Mouse (Mus musculus): Measurements from ENCODE around the gene Tnfrsf19.

Tnfrsf19 gene

DNA sequence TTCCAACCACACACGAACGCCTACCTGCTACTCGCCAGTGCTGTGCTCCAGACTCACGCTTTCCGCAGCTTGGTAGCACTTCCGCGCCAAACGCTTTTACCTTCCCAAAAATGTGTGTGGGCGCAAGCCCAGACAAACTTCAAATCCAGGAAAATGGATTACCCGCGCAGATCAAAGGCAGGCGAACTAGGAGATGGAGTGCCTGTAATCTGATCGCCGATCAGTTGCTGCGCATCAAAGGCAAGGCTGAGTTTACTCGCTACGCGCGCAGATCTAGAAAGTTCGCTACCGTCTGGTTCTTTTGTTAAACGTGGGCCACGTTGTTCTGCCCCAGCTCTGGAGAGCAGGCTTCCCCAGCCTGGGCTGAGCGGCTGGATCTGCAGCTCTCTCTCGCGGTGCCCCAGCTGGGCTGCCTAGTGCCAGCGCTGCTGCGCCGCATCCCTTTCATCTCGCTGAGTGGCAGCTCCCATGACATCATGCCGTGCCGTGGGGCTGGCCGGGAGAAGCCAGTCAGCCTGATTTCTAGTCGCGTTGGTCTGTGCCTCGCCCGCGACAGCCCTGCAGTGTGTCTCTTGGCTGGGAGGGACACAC lies at the start of gene Tnfrsf19:
TSS of gene Tnfrsf19 (minus strand) at position 400 of the 591 bp plus-strand sequence.
- DNase-seq = peak; percentile 84

DNA sequence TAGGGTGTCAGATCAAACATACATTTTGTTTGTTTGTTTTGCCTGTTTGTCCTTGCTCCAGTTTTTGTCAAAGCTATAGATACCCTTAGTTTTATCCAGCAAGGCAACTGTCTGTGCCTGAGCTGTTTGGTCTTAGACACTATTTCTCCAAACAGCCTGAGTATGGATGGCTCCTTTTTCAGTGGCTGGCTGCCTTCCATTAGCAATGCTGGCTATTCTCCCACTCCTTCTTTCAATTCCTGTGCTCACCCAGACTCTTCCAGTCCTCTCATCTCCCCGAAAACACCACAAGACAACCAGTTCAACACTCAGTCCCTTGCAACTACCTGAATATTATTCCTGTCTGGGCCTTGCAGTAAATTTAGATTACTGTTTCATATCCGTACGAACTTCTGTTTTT lies 45.8 kb upstream of the Tnfrsf19 start:
- DNase-seq = peak; percentile 46

DNA sequence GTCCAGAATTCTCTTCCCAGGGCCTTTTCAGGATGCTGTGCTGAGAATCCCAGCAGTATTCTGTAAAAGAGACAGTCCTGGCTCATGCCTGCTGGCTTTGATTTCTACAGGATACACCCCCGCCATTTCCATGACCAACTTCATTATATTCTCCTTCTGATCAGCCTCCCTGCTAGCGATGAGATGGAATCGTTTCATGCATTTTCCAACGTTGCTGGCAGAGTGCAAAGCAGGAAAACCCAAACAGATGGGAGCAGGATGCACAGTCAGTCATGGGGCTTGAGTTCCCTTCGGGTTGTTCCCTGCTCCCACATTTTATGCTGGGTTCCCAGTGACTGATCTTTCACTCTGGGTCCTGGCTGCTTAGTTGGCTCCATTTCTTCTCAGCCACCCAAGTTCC lies 44.7 kb upstream of the Tnfrsf19 start:
- no peak for DNase-seq

DNA sequence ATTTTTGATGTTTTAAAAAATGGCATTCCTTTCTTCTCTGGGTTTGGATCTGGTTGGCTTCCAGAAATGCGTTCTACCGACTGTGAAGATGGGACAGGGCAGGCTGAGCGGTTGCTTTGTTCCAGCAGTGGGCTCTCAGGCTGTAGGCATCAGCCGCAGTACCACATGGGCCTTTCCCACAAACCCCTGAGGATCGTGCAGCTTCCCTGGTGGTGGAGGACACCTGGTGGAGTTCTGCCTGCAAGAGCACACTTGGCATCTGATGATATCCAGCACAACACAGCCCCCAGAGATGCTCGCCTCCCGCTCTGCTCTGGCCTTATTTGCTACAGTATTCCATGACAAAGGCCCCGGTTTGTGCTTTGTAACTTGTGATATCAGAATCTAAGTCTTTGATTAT lies 41.9 kb upstream of the Tnfrsf19 start:
- no peak for DNase-seq

DNA sequence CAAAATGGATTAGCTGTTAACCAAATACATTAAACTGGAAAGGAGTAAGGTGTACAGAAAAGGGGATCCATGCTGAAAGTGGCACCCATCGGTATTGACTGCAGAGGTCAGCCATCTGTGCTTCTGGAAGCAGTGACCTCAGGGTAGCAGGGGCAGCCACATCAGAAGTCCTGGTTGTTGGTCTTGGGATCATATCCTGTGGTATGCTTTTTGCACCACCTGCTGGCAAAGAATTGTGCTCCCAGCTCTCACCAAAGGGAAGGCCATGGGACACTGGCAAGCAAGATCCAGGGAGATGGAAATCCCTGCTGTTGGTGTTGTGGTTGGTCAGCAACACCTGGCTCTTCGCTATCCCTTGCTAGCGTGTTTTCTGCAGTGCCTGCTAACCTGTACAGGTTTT lies 39.0 kb upstream of the Tnfrsf19 start:
- DNase-seq = peak; percentile 36

DNA sequence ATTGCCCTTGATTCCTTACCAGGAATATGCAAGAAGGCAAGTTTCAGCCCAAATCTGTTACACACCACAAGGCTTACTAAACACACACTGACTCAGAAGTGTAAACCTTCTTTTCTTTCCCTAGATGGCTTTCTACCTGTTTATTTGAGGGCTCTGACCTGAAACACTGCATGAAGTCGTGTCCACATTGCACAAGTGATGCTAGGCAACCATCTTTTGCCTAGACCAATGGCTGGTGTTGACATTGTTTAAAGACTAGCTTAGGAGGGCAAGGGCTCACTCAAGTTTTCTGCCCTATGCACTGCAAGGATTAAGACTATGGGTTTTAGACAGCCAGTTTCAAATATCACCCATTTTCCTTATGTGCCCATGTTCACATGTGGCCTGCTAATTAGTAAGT lies 23.3 kb upstream of the Tnfrsf19 start:
- DNase-seq = no peak

DNA sequence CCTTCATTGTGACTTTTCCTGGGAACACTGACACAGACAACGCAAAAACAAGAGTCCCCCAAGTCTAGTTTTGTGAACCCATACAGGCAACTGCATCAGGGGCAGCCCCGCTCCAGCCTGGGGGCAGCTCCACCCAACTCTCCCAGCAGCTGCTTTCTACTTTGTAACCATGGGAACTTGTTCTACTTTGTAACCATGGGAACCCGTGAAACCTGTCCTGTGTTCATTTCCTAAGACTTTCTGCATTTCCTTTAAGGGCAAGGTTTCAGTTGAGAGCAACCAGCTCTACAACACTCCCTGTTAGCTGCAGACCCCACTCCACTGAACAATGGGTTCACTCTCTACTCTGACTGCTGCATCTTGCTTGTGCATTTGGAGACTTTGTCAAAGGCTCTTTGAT lies 15.4 kb upstream of the Tnfrsf19 start:
- no peak for DNase-seq

DNA sequence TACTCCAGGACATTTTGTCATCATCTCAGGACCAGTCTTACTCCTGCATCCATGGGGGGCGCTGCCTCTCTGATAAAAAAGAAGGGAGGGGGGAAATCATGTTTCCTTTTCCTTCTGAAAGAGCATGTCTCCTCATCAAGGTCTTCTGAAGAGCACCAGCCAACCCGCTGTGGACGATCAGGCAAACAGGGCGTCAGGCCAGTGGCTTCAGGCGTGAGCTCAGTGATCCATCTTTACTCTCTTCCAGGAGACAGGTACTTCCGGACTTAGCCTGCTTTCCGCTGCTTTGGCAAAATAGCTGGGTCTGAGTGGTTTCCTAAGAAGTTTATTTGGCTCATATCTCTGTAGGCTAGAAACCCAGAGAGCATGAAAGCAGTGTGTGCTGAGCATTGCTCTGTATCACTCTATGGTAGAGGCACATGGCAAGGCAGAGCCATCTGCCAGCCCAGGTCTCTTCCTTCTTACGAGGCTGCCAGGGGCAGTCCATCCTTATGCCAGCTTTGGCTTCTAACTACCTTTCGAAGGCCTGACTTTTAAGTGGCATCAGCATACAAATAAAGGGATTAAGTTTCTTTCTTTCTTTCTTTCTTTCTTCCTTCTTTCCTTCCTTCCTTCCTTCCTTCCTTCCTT lies 13.1 kb upstream of the Tnfrsf19 start:
- DNase-seq = no peak

DNA sequence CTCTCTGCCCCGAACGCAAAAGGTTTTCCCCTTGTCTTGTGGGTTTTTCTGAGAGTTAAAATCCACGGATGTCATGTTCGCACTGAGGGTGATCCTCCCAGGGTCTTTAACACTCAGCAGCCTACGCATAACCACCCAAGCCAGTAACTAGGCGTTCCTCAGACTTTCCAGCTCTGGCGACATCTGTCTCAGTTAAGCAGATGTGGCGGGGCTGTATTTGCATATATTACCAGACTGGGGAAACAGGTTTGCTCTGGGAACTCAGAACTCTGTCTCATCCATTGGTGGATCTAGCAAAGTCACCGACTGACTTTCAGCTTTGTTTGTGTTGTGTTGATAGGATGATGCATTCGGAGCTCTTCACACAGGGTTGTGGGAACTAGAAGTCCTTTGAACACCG lies 10.7 kb upstream of the Tnfrsf19 start:
- no peak for DNase-seq

DNA sequence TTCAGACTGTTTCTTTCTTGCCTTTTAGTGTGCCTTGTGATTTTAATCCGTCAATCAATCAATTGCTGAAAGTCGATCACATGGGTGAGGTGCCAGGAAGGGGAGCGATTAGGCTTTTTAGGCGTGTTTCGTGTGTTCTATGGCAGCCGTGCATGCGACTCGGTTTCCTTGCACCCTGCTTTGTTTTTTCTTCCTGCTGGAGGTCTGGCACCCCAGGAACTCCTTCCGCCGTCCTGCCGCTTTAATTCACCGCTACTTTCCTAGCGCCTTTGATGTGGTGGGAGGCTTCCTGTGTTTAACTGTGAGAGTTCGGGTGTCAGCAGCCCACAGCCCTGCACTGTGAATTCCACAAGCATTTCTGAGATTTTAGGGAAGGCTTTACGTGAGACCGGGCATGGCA lies 10.2 kb upstream of the Tnfrsf19 start:
- no peak for DNase-seq

DNA sequence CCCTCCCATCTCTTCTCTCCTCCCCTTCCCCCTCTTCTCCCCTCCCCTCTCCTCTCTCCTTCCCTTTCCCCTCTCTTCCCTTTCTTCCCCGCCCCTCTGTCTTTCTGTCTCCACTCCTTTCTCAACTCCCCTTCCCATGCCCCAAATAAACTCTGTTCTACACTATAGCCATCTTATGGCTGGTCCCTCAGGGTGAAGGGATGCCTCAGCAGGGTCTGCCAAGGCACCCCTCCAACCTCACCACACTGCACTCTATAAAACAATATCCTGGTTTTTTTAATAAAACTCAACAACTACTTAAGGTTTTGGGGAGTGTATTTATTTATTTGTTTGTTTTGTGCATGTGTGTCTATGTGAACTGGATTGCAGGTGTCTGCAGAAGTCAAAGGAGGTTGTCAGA lies 9.6 kb upstream of the Tnfrsf19 start:
- no peak for DNase-seq

DNA sequence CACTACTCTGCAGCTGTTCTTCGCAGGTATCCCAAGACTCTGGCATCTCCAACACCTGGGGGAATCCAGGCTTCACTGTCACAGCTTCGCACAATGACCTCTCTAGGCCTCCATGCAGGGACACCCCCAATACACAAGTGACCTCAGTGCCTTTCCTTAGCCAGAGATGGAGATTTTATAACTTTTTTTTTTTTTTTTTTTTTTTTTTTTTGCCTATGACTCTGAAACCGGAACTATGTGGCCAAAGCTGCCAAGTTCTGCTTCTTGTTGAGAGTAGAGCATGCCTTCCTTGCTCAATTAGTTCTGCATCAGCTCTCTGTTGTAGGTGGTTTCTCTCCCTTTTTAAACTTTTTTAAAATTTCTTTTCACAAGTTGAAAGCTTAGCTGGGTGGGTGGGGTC lies 5.9 kb upstream of the Tnfrsf19 start:
- no peak for DNase-seq

DNA sequence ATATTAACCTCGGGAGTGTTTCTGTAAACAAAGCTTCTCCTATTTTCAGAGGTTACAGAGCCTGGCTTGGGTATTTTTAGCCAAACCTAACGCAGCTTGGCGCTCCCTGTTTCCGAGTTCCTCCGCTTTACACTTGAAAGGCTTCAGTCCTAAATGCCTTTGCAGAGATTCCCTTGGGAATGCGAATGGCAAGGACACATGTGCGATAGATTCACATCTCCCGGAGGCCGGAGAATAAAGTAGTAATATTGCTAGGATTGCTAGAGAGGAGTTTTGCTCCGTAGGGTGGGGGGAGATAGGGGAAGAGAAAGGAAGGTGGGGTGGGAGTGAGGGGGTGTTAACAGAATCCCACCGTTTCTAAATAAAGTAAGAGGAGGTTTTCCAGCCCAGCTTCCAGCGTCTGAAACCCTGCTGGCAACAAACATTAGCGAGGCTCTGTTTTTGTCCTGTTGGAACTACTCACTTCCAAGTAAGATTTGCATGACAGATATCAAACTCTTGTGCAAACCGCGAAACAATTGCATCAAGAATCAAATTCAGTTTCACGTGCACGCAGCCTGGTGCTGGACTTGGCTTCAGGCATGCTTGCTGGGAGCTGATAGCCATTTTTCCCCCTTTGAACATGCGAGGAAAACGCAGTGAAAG lies 722 bp downstream of the Tnfrsf19 start:
- no peak for DNase-seq

DNA sequence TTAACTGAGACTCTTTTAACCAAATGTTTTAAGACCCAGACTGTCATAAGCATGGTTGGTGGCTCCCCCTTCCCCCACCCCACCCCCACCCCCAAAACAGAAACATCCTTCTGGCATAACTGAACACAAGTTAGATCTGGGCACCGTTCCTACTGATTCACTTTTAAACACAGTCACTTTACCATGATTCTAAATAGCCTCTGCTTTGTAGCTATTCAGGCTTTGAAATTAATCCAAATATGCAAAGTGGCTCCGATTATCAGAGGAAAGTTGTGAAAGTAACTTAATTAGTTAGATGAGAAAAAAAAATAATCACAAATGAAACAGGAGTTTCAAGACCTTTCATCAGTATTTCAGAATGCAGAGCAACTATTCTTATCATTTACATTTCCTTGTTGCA lies 2.0 kb downstream of the Tnfrsf19 start:
- no peak for DNase-seq

DNA sequence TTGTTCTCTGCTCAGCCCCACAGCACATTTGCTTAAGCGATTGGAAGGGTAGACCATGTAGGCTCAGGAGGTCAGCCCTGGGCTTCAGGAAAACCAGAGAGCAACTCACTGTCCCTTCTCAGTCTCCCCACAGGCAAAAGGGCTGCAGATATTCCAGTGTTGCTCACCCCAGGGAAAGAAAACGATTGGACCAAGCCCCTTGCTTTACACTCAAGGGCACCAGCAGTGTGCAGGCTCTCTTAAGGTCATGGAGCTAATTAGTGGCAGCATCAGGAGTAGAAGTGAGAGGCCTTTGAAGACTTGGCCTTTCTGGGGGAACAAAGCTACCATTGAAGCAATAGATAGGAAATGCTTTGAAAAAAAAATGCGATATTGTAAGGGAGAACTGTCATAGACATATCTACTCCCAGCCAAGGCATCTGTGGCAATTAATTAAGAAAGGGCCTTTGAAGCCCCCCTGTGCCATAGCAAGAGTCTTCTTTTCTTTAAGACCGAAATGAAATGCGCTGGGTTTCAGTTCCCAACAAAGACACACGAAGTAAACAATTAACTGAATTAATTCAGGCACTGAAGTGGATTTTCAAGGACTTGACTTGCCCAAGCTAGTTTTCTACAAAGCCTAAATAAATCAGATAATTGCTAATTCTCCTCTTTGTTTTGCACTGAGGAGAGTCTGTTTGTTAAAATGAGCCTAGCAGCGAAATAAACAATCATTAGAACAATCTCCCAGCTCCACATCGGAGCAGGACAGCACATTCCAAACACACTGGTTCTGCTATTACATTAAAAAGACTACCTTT lies 2.6 kb downstream of the Tnfrsf19 start:
- no peak for DNase-seq

DNA sequence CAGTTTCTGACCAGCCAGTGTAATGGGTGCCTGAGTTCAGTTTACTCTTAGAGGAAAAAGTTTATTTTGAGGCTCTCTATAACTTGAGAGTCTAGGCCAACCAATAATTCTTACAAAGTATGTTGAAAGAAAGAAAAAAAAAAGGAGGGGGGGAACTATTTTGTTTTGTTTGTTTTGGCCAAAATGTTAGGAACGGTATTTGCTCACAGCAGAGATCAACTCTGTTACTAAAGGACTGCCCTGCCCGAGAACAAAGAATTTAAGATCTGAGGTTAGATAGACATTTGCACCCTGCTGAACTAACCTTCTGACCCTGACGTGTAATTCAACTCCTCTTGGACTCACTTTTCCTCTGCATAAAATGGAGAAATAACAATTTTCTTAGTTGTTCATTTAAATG lies 4.0 kb downstream of the Tnfrsf19 start:
- no peak for DNase-seq

DNA sequence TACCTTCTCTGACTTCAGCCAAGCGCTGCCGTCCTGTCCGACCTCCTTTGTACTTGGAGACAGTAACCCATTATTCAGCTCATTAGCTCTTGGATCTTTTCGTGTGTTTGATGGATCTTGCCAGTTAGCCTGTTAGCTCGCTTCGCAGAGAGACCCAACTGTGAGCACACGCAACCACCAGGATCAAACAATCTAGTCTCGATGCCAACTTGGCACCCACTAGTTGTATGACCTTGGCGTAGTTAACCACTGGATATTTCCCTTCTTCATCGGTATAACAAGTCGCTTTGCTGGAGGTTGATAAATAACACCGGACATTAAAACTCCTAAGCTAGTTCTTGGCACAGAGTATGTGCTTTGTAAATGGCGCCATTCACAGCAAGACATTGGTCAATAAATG lies 6.1 kb downstream of the Tnfrsf19 start:
- no peak for DNase-seq

DNA sequence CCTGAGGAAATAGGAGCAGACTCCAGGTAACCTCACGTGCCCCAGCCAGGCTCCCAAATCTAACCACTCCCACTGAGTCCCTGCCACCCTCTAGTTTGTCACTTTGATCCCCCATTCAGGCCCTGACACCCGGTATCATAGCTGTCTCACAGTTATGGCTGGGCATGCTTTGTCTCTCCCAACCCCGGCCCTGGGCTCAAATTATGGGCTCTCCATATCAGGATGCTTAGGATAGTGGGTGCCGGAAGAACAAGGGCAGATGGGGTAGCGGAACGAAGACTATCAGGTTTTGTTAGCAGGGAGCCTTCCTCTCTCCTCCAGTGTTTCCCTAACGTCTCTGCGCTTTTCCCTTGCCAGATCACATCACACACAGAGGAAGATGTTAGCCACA lies 8.2 kb downstream of the Tnfrsf19 start:
- DNase-seq = no peak

DNA sequence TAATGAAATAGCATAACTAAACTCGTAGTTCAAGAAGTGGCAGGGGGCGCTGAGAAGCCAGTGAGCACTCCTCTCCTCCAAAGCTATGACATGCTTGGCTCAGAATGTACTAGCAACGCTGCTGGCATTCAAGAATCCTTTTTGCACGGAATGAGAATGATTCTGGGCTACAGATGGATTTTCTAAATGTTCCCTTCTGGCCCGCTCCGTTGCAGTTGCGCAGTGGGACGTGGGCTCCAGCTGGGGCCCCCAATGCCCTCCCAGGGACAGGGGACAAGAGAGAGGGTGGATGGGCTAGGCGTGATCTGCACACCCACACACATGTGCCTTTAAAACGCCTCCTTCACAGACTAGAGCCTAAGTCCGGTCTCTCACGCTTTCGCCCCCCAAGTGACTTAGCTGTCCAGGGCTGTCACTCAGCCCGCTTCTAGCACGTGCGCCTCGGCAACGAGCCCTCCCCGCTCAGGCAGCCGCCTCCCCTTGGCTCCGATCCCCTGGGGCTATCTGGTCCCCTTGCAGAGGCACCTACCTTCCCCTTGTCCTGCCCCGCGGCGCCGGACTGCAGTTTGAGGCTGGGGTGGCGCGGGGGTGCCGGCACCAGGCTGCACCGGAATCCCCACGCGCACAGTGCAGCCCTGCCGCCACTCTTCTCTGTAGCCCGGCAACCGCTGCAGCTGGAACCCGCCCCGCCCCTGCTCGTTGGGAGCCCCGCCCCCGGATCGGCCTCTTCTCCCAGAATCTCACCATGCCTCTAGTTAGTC lies 8.8 kb downstream of the Tnfrsf19 start:
- peak; percentile 77 for DNase-seq

DNA sequence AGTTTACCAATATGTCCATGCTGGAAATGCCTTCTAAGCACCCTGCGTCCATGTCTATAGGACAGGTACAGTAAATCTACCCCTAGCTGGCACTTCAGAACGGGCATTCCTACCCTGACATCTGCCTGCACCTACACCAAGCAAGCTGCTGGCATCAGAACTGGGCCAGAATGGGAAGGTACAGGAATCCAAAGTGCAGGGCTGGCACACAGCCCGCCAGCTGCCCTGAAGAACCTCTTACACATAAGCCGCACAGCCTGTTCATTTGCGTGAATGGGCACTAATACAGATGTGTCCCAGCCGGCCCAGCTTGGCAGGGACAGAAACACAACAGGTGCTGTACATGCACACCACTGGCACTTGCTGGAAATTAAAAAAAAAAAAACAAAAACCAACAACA lies 15.9 kb downstream of the Tnfrsf19 start:
- no peak for DNase-seq

DNA sequence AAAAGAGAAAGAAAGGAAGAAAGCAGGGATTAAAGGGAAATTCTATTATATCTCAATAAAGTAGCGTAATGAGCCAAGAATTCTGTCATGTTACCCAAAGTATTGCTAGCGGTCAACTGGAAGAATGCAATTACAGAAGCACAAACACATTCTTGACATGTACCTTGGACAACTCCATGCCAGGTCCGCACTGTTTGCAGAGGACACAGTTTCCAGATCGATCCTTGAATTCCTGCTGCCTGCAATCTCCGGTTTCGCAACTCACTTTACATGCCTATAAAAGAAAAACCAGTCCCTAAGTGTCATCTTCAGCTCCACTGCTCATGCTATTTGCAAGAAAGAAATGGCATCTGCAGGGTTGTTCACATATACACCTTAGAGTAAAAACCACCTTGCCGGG lies 22.3 kb downstream of the Tnfrsf19 start:
- DNase-seq = no peak

DNA sequence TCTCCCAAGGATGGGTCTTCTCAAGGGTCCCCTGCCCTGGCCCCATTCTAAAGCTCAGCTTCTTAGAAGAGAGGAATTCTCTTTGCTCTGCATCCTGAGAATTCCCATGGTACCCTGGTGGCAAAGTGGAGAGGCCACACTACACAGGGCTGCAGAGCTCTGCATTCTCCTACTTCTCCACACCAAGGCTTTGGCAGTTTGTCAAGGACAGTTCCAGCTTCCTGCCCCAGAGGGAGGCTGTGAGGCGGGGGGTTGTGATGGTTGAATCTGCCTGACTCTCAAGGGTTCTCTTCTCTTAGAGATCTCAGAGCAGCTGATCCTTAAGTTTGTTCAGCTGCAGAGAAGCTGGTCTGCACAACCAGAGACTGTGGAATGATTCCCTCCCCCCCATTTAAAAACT lies 23.9 kb downstream of the Tnfrsf19 start:
- DNase-seq = no peak

DNA sequence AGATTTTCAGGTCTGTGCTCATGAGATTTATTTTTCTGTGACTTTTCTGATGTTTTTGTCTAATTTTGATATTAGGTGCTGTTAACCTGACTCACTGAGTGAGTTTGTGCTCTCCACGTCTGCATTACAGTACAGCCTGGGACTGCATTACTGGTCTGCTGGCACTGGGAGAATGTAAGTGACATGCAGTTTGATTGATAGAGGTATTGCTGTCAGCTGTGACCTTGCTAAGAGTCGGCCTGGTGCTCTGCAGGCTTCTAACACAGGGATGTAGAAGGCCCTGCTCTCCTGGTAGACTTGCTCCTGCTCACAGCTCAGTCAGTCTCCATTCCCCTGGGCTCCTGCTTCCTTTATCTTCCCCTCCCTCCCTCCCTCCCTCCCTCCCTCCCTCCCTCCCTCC lies 25.3 kb downstream of the Tnfrsf19 start:
- no peak for DNase-seq
